Mouse (Mus musculus): ENCODE data around the gene Tiprl.

GRCm38 (mm10) chr1:165183400-165183799, 53.4 kb downstream of the Tiprl start:
- TF ChIP-seq POLR2A (IDR thresholded peaks at IDR 0.05; ENCODE audit: extremely low read depth, insufficient read depth, low read length) (no peak), CTCF (IDR thresholded peaks at IDR 0.05; ENCODE audit: extremely low read depth, insufficient read depth, low read length) (no peak)

All from cortical plate, adult 2 months (tissue).